Mouse (Mus musculus) cerebellum, adult 11 months (tissue): ENCODE results near the gene Snrnp70.

Experiments
- DNase-seq: peaks from one replicate; pipeline ENCODE4 v3.0.0; 2022

The Snrnp70 gene

GRCm38 (mm10) chr7:45395578-45396336 is at the start of gene Snrnp70:
Gene Snrnp70, minus strand, starts transcription at chr7:45395742.
- DNase-seq: peak; percentile 100

- no peak for DNase-seq
Measured at GRCm38 (mm10) chr7:45443526-45444420, 48.2 kb upstream of the Snrnp70 start.

GRCm38 (mm10) chr7:45437521-45438276 is 42.2 kb upstream of the Snrnp70 start, which contains the start of gene Ruvbl2:
Gene Ruvbl2, minus strand, starts transcription at chr7:45438096.
- DNase-seq: no peak

GRCm38 (mm10) chr7:45437046-45437445 is 41.5 kb upstream of the Snrnp70 start:
- DNase-seq: no peak

GRCm38 (mm10) chr7:45436444-45436843 is 40.9 kb upstream of the Snrnp70 start:
- DNase-seq: no peak

GRCm38 (mm10) chr7:45435038-45435437 is 39.5 kb upstream of the Snrnp70 start:
- no peak for DNase-seq

GRCm38 (mm10) chr7:45434203-45435015 is 38.9 kb upstream of the Snrnp70 start, which contains the start of gene Gys1:
Gene Gys1, plus strand, starts transcription at chr7:45434844.
- peak; percentile 100 for DNase-seq

GRCm38 (mm10) chr7:45433835-45434202 is 38.3 kb upstream of the Snrnp70 start:
- no peak for DNase-seq

GRCm38 (mm10) chr7:45426556-45426955 is 31.0 kb upstream of the Snrnp70 start:
- DNase-seq: no peak

GRCm38 (mm10) chr7:45421194-45421593 is 25.7 kb upstream of the Snrnp70 start:
- DNase-seq: no peak

- DNase-seq: no peak
Measured at GRCm38 (mm10) chr7:45420615-45420919, 25.0 kb upstream of the Snrnp70 start, which contains the start of gene Lhb. Gene Lhb, plus strand, starts transcription at chr7:45420820.

GRCm38 (mm10) chr7:45419859-45420614 is 24.5 kb upstream of the Snrnp70 start:
- no peak for DNase-seq

- DNase-seq: no peak
Measured at GRCm38 (mm10) chr7:45417962-45418492, 22.5 kb upstream of the Snrnp70 start.

- DNase-seq: no peak
Measured at GRCm38 (mm10) chr7:45415636-45416035, 20.1 kb upstream of the Snrnp70 start.

GRCm38 (mm10) chr7:45414740-45415224 is 19.2 kb upstream of the Snrnp70 start:
- DNase-seq: no peak

GRCm38 (mm10) chr7:45413864-45414739 is 18.6 kb upstream of the Snrnp70 start:
- no peak for DNase-seq

GRCm38 (mm10) chr7:45413113-45413863 is 17.7 kb upstream of the Snrnp70 start, which contains the start of gene Ntf5:
Gene Ntf5, plus strand, starts transcription at chr7:45413695.
- DNase-seq: no peak

GRCm38 (mm10) chr7:45412421-45412820 is 16.9 kb upstream of the Snrnp70 start:
- DNase-seq: no peak
